Mouse (Mus musculus) limb, embryonic 14.5 days (tissue): ENCODE results near the gene Oit3. TPM values are rescaled to one million over a fixed set of nuclear protein-coding genes. Genes with fewer than 3 reads are reported as not detected.

ENCODE experiments used
- ATAC-seq: fragments of 200-750 bp; cut with Nextera tagmentation; 2 replicates; pipeline ENCODE4 v1.8.0; 2017; ENCODE audit warnings: low read depth, moderate number of reproducible peaks, moderate TSS enrichment; ENCODE audit not compliant: low FRiP score
- DNase-seq: peaks from one replicate; pipeline ENCODE4 v3.0.0-alpha.2; 2015; ENCODE audit warnings: low spot score
- H3K27ac ChIP-seq: fragments of 300-500 bp; sonication (generic); replicated peaks from 2 replicates; pipeline ENCODE4 v1.5.1; 2014; ENCODE audit warnings: low read depth, mild to moderate bottlenecking, low read length, moderate library complexity, mixed read lengths
- H3K27me3 ChIP-seq: fragments of 300-500 bp; sonication (generic); 2 replicates; pipeline ENCODE4 v1.6.1; 2014; ENCODE audit warnings: low read length, mixed read lengths; ENCODE audit not compliant: control insufficient read depth, insufficient read depth
- H3K36me3 ChIP-seq: fragments of 300-500 bp; sonication (generic); 2 replicates; pipeline ENCODE4 v1.6.1; 2014; ENCODE audit warnings: mild to moderate bottlenecking, low read length, moderate library complexity, mixed read lengths; ENCODE audit not compliant: control insufficient read depth, insufficient read depth
- H3K4me1 ChIP-seq: fragments of 300-500 bp; sonication (generic); 2 replicates; pipeline ENCODE4 v1.6.1; 2014; ENCODE audit warnings: antibody characterized with exemption, low read length, mixed read lengths; ENCODE audit not compliant: control insufficient read depth, insufficient read depth
- H3K4me2 ChIP-seq: fragments of 300-500 bp; sonication (generic); replicated peaks from 2 replicates; pipeline ENCODE4 v1.6.1; 2014; ENCODE audit warnings: low read depth, mild to moderate bottlenecking, low read length, moderate library complexity; ENCODE audit not compliant: severe bottlenecking
- H3K4me3 ChIP-seq: fragments of 300-500 bp; sonication (generic); replicated peaks from 2 replicates; pipeline ENCODE4 v1.5.1; 2014; ENCODE audit warnings: low read length
- H3K9ac ChIP-seq: fragments of 300-500 bp; sonication (generic); 2 replicates; pipeline ENCODE4 v1.6.1; 2014; ENCODE audit warnings: mild to moderate bottlenecking, low read depth, low read length, moderate library complexity; ENCODE audit not compliant: severe bottlenecking
- H3K9me3 ChIP-seq: fragments of 300-500 bp; sonication (generic); 2 replicates; pipeline ENCODE4 v1.6.1; 2016; ENCODE audit warnings: low read length; ENCODE audit not compliant: control insufficient read depth
- POLR2A ChIP-seq: fragments of 200-500 bp; IDR thresholded peaks from 2 replicates; pipeline ENCODE4 v1.8.0; 2012; ENCODE audit warnings: inconsistent platforms, mild to moderate bottlenecking, moderate library complexity, borderline replicate concordance; ENCODE audit not compliant: insufficient read depth, insufficient read length; ENCODE audit errors: extremely low read depth
- WGBS: fragments of 180-500 bp; shearing (Covaris S2); extraction: QIAGEN DNeasy Blood & Tissue Kit; methylation state at CpG from one replicate; pipeline ENCODE4 v1.1.7; 2014; 5-methylcytosine and 5-hydroxymethylcytosine counted together
- polyA plus RNA-seq, 2 experiments: library from polyadenylated mRNA; depleted of rRNA in 1 of 2; stranded (reverse) in 1 of 2; unstranded in 1 of 2; fragments of >200 nt; fragmentation: Nextera tagmentation in 1 of 2; extraction: Ambion mirVana in 1 of 2; gene quantifications; 2 replicates each; pipeline versions ENCODE4 v1.2.1 to v1.2.3; 2012 to 2014

Oit3 gene
- polyA plus RNA-seq (2012; rRNA removed) (1.0 and 1.2 TPM in 2 replicates), polyA plus RNA-seq (2014; fragmentation: Nextera tagmentation; extraction: Ambion mirVana) (0.67 and 1.0 TPM in 2 replicates)

GRCm38 (mm10) chr10:59441735-59442134, at the start of gene Oit3:
TSS of gene Oit3 (minus strand) at chr10:59441778.
- 86% methylated on average over 11 of the region's 11 CpGs for WGBS
- Histone ChIP-seq H3K9ac (no peak within 1 kb of the TSS), H3K4me3 (no peak within 1 kb of the TSS)

GRCm38 (mm10) chr10:59490920-59491319, 49.3 kb upstream of the Oit3 start:
- no peak overlapping the region for H3K27ac ChIP-seq
- WGBS = 83% methylated on average over 8 of the region's 8 CpGs
- TF ChIP-seq POLR2A = no peak
- DNase-seq = no peak
- no peak for ATAC-seq
- no peaks in the 10 kb centered on the region for H3K4me1 ChIP-seq
- no peak overlapping the region for H3K4me2 ChIP-seq
- no peaks in the 10 kb centered on the region for H3K27me3 ChIP-seq
- peaks cover 8% of the 10 kb centered on the region; the same call in 1 of the 2 replicates for H3K9me3 ChIP-seq
- H3K9ac ChIP-seq = no peak overlapping the region
- H3K36me3 ChIP-seq = peaks cover 15% of the 10 kb centered on the region
- no peak overlapping the region for H3K4me3 ChIP-seq

More at GRCm38 (mm10) chr10:59441735-59442134, at the start of gene Oit3:
- Histone ChIP-seq H3K27me3 (no peaks in the 10 kb centered on the region), H3K36me3 (no peaks in the 10 kb centered on the region), H3K27ac (no peak within 1 kb of the TSS), H3K4me2 (no peak within 1 kb of the TSS), H3K4me1 (peaks cover 13% of the 10 kb centered on the region), H3K9me3 (no peaks in the 10 kb centered on the region)
- no peak for TF ChIP-seq POLR2A
- DNase-seq (no peak), ATAC-seq (no peak)

GRCm38 (mm10) chr10:59489411-59489810, 47.8 kb upstream of the Oit3 start:
- peaks cover 4% of the 10 kb centered on the region; the same call in 1 of the 2 replicates for H3K4me1 ChIP-seq
- peaks cover 15% of the 10 kb centered on the region for H3K36me3 ChIP-seq
- no peak overlapping the region for H3K27ac ChIP-seq
- no peak for TF ChIP-seq POLR2A
- DNase-seq (no peak), ATAC-seq (no peak)
- no peak overlapping the region for H3K4me3 ChIP-seq
- 85% methylated on average over 1 of the region's 1 CpGs for WGBS
- H3K4me2 ChIP-seq = no peak overlapping the region
- no peak overlapping the region for H3K9ac ChIP-seq
- peaks cover 8% of the 10 kb centered on the region; the same call in 1 of the 2 replicates for H3K9me3 ChIP-seq
- H3K27me3 ChIP-seq = no peaks in the 10 kb centered on the region

GRCm38 (mm10) chr10:59487351-59487750, 45.8 kb upstream of the Oit3 start:
- no peak overlapping the region for H3K9ac ChIP-seq
- peaks cover 7% of the 10 kb centered on the region; the same call in 1 of the 2 replicates for H3K4me1 ChIP-seq
- ATAC-seq (no peak), DNase-seq (no peak)
- TF ChIP-seq POLR2A = no peak
- H3K4me2 ChIP-seq = no peak overlapping the region
- H3K36me3 ChIP-seq = peaks cover 15% of the 10 kb centered on the region
- no peak overlapping the region for H3K4me3 ChIP-seq
- no peaks in the 10 kb centered on the region for H3K27me3 ChIP-seq
- peaks cover 8% of the 10 kb centered on the region; the same call in 1 of the 2 replicates for H3K9me3 ChIP-seq
- H3K27ac ChIP-seq = no peak overlapping the region
- WGBS = 75% methylated on average over 2 of the region's 2 CpGs

- Histone ChIP-seq H3K9me3 (peaks cover 9% of the 10 kb centered on the region; the same call in 1 of the 2 replicates), H3K36me3 (peaks cover 8% of the 10 kb centered on the region; the same call in 1 of the 2 replicates), H3K4me2 (no peak overlapping the region), H3K27me3 (no peaks in the 10 kb centered on the region), H3K4me3 (no peak overlapping the region), H3K27ac (no peak overlapping the region), H3K4me1 (peaks cover 7% of the 10 kb centered on the region; the same call in 1 of the 2 replicates), H3K9ac (no peak overlapping the region)
- 65% methylated on average over 6 of the region's 6 CpGs for WGBS
- TF ChIP-seq POLR2A = no peak
- DNase-seq (peak; percentile 49), ATAC-seq (peak; percentile 41; the same call in 1 of the 2 replicates)
Observed at GRCm38 (mm10) chr10:59484318-59484717, 42.7 kb upstream of the Oit3 start.

- no peak overlapping the region for H3K27ac ChIP-seq
- 91% methylated on average over 5 of the region's 5 CpGs for WGBS
- H3K4me3 ChIP-seq = no peak overlapping the region
- peaks cover 7% of the 10 kb centered on the region; the same call in 1 of the 2 replicates for H3K4me1 ChIP-seq
- H3K27me3 ChIP-seq = no peaks in the 10 kb centered on the region
- no peak for TF ChIP-seq POLR2A
- H3K4me2 ChIP-seq = no peak overlapping the region
- H3K9ac ChIP-seq = no peak overlapping the region
- no peaks in the 10 kb centered on the region for H3K36me3 ChIP-seq
- ATAC-seq (no peak), DNase-seq (no peak)
- H3K9me3 ChIP-seq = peaks cover 9% of the 10 kb centered on the region; the same call in 1 of the 2 replicates
Observed at GRCm38 (mm10) chr10:59481381-59481780, 39.8 kb upstream of the Oit3 start.
